Mouse (Mus musculus) kidney, postnatal 0 days (tissue): Measurements from ENCODE around the gene Hdac4. TPM values are rescaled to one million over a fixed set of nuclear protein-coding genes. Genes with fewer than 3 reads are reported as not detected.

ENCODE experiments used
- ATAC-seq: fragments of 200-750 bp; cut with Nextera tagmentation; replicated peaks from 2 replicates; pipeline ENCODE4 v1.8.0; 2017; ENCODE audit warnings: low read depth, moderate number of reproducible peaks, moderate TSS enrichment, moderate library complexity; ENCODE audit not compliant: low FRiP score
- DNase-seq: peaks from one replicate; pipeline ENCODE4 v3.0.0-alpha.2; 2016; ENCODE audit warnings: low spot score
- H3K27ac ChIP-seq: fragments of 300-500 bp; sonication (generic); 2 replicates; pipeline ENCODE4 v1.5.1; 2014; ENCODE audit warnings: mild to moderate bottlenecking
- H3K27me3 ChIP-seq: fragments of 300-500 bp; sonication (generic); 2 replicates; pipeline ENCODE4 v1.6.1; 2014; ENCODE audit warnings: low read length, mixed read lengths; ENCODE audit not compliant: insufficient read depth
- H3K36me3 ChIP-seq: fragments of 300-500 bp; sonication (generic); 2 replicates; pipeline ENCODE4 v1.6.1; 2014; ENCODE audit warnings: low read length, mixed read lengths; ENCODE audit not compliant: insufficient read depth
- H3K4me1 ChIP-seq: fragments of 300-500 bp; sonication (generic); replicated peaks from 2 replicates; pipeline ENCODE4 v1.6.1; 2014; ENCODE audit warnings: antibody characterized with exemption, low read length, mixed read lengths; ENCODE audit not compliant: insufficient read depth
- H3K4me2 ChIP-seq: fragments of 300-500 bp; sonication (generic); 2 replicates; pipeline ENCODE4 v1.6.1; 2014; ENCODE audit warnings: mild to moderate bottlenecking, low read length, moderate library complexity, mixed read lengths
- H3K4me3 ChIP-seq: fragments of 300-500 bp; sonication (generic); replicated peaks from 2 replicates; pipeline ENCODE4 v1.5.1; 2014; ENCODE audit warnings: low read depth, low read length
- H3K9ac ChIP-seq: fragments of 300-500 bp; sonication (generic); 2 replicates; pipeline ENCODE4 v1.6.1; 2014; ENCODE audit warnings: low read depth, low read length
- H3K9me3 ChIP-seq: fragments of 300-500 bp; sonication (generic); replicated peaks from 2 replicates; pipeline ENCODE4 v1.6.1; 2016; ENCODE audit warnings: low read length, inconsistent platforms, mixed read lengths
- CTCF ChIP-seq: IDR thresholded peaks from 2 replicates; pipeline ENCODE4 v1.5.1; 2016; ENCODE audit warnings: antibody characterized with exemption, low read depth, mild to moderate bottlenecking, moderate library complexity
- WGBS: fragments of 180-500 bp; shearing (Covaris S2); extraction: QIAGEN DNeasy Blood & Tissue Kit; methylation state at CpG from one replicate; pipeline ENCODE4 v1.1.7; 2014; 5-methylcytosine and 5-hydroxymethylcytosine counted together
- polyA plus RNA-seq: library from polyadenylated mRNA; unstranded; fragments of >200 nt; fragmentation: Nextera tagmentation; extraction: Ambion mirVana; gene quantifications from 2 replicates; pipeline ENCODE4 v1.2.1, GENCODE M21; 2015

The Hdac4 gene
- 13.1 and 13.9 TPM in 2 replicates for polyA plus RNA-seq

- Histone ChIP-seq H3K4me1 (no peaks in the 10 kb centered on the region), H3K27me3 (no peaks in the 10 kb centered on the region), H3K9ac (no peak within 1 kb of the TSS), H3K9me3 (no peaks in the 10 kb centered on the region), H3K36me3 (no peaks in the 10 kb centered on the region), H3K27ac (no peak within 1 kb of the TSS), H3K4me2 (no peak within 1 kb of the TSS), H3K4me3 (no peak within 1 kb of the TSS)
- no peak for TF ChIP-seq CTCF
- DNase-seq: no peak
- ATAC-seq: no peak
- WGBS: 49% methylated on average over 13 of the region's 13 CpGs
Measured at GRCm38 (mm10) chr1:92195360-92196149, at the start of gene Hdac4. Gene Hdac4, minus strand, starts transcription at chr1:92195699.

GRCm38 (mm10) chr1:92243549-92243948, 48.0 kb upstream of the Hdac4 start:
- H3K4me1 ChIP-seq: no peaks in the 10 kb centered on the region
- DNase-seq (no peak), ATAC-seq (no peak)
- no peak overlapping the region for H3K27ac ChIP-seq
- H3K4me2 ChIP-seq: no peak overlapping the region
- WGBS: 90% methylated on average over 8 of the region's 8 CpGs
- no peak for TF ChIP-seq CTCF
- H3K27me3 ChIP-seq: no peaks in the 10 kb centered on the region
- H3K4me3 ChIP-seq: no peak overlapping the region
- no peaks in the 10 kb centered on the region for H3K36me3 ChIP-seq
- H3K9me3 ChIP-seq: no peaks in the 10 kb centered on the region
- H3K9ac ChIP-seq: no peak overlapping the region

GRCm38 (mm10) chr1:92240072-92240471, 44.6 kb upstream of the Hdac4 start:
- no peak overlapping the region for H3K4me3 ChIP-seq
- no peak overlapping the region for H3K4me2 ChIP-seq
- no peaks in the 10 kb centered on the region for H3K36me3 ChIP-seq
- H3K4me1 ChIP-seq: no peaks in the 10 kb centered on the region
- no peak overlapping the region for H3K27ac ChIP-seq
- H3K27me3 ChIP-seq: no peaks in the 10 kb centered on the region
- H3K9ac ChIP-seq: no peak overlapping the region
- no peak for TF ChIP-seq CTCF
- WGBS: 88% methylated on average over 4 of the region's 4 CpGs
- H3K9me3 ChIP-seq: no peaks in the 10 kb centered on the region
- DNase-seq (no peak), ATAC-seq (no peak)

GRCm38 (mm10) chr1:92235600-92235999, 40.1 kb upstream of the Hdac4 start:
- TF ChIP-seq CTCF: no peak
- H3K9me3 ChIP-seq: no peaks in the 10 kb centered on the region
- no peak overlapping the region for H3K4me3 ChIP-seq
- H3K4me2 ChIP-seq: no peak overlapping the region
- no peaks in the 10 kb centered on the region for H3K27me3 ChIP-seq
- WGBS: 89% methylated on average over 4 of the region's 4 CpGs
- no peak overlapping the region for H3K27ac ChIP-seq
- ATAC-seq: no peak
- H3K9ac ChIP-seq: no peak overlapping the region
- DNase-seq: no peak
- H3K4me1 ChIP-seq: no peaks in the 10 kb centered on the region
- H3K36me3 ChIP-seq: no peaks in the 10 kb centered on the region

- Histone ChIP-seq H3K36me3 (no peaks in the 10 kb centered on the region), H3K9ac (no peak overlapping the region), H3K27ac (no peak overlapping the region), H3K4me2 (no peak overlapping the region), H3K4me3 (no peak overlapping the region), H3K4me1 (no peaks in the 10 kb centered on the region), H3K27me3 (no peaks in the 10 kb centered on the region), H3K9me3 (no peaks in the 10 kb centered on the region)
- no peak for DNase-seq
- no peak for ATAC-seq
- 71% methylated on average over 2 of the region's 2 CpGs for WGBS
- no peak for TF ChIP-seq CTCF
Measured at GRCm38 (mm10) chr1:92225297-92225696, 29.8 kb upstream of the Hdac4 start.

GRCm38 (mm10) chr1:92223956-92224891, 28.7 kb upstream of the Hdac4 start:
- 47% methylated on average over 17 of the region's 17 CpGs for WGBS
- TF ChIP-seq CTCF: no peak
- Histone ChIP-seq H3K9me3 (no peaks in the 10 kb centered on the region), H3K36me3 (no peaks in the 10 kb centered on the region), H3K4me2 (no peak overlapping the region), H3K27me3 (no peaks in the 10 kb centered on the region), H3K4me1 (no peaks in the 10 kb centered on the region), H3K4me3 (no peak overlapping the region), H3K9ac (no peak overlapping the region), H3K27ac (no peak overlapping the region)
- ATAC-seq (no peak), DNase-seq (no peak)
